Mouse (Mus musculus) intestine, embryonic 16.5 days (tissue): ENCODE measurements at regions not wholly inside any gene's neighbourhood (a gene's known extent, or its start where the extent isn't known, plus 50 kb on each side); places are given as distances from the start of the nearest gene placed in this dataset.
A peak's percentile ranks its signal among the peaks of the same experiment; 100 is the strongest.

Experiments
- ATAC-seq: fragments of 200-750 bp; cut with Nextera tagmentation; 2 replicates; pipeline ENCODE4 v1.8.0; 2017; ENCODE audit warnings: moderate TSS enrichment, moderate library complexity
- H3K27ac ChIP-seq: fragments of 300-500 bp; sonication (generic); 2 replicates; pipeline ENCODE4 v1.5.1; 2014; ENCODE audit warnings: mild to moderate bottlenecking, low read length
- H3K27me3 ChIP-seq: fragments of 300-500 bp; sonication (generic); replicated peaks from 2 replicates; pipeline ENCODE4 v1.6.1; 2014; ENCODE audit warnings: low read length, control low read depth, mixed read lengths; ENCODE audit not compliant: control insufficient read depth, insufficient read depth
- H3K36me3 ChIP-seq: fragments of 300-500 bp; sonication (generic); 2 replicates; pipeline ENCODE4 v1.6.1; 2014; ENCODE audit warnings: low read length, control low read depth; ENCODE audit not compliant: control insufficient read depth, insufficient read depth
- H3K4me1 ChIP-seq: fragments of 300-500 bp; sonication (generic); 2 replicates; pipeline ENCODE4 v1.6.1; 2014; ENCODE audit warnings: low read length, control low read depth, mixed read lengths; ENCODE audit not compliant: control insufficient read depth, insufficient read depth
- H3K4me2 ChIP-seq: fragments of 300-500 bp; sonication (generic); 2 replicates; pipeline ENCODE4 v1.6.1; 2014; ENCODE audit warnings: low read depth, low read length, control low read depth
- H3K4me3 ChIP-seq: fragments of 300-500 bp; sonication (generic); 2 replicates; pipeline ENCODE4 v1.5.1; 2014; ENCODE audit warnings: mild to moderate bottlenecking, low read length
- H3K9ac ChIP-seq: fragments of 300-500 bp; sonication (generic); 2 replicates; pipeline ENCODE4 v1.6.1; 2014; ENCODE audit warnings: low read depth, low read length
- H3K9me3 ChIP-seq: fragments of 300-500 bp; sonication (generic); 2 replicates; pipeline ENCODE4 v1.6.1; 2016; ENCODE audit warnings: low read length, control low read depth; ENCODE audit not compliant: control insufficient read depth
- WGBS: fragments of 180-500 bp; shearing (Covaris S2); extraction: QIAGEN DNeasy Blood & Tissue Kit; methylation state at CpG from one replicate; pipeline ENCODE4 v1.1.7; 2014; 5-methylcytosine and 5-hydroxymethylcytosine counted together

DNA sequence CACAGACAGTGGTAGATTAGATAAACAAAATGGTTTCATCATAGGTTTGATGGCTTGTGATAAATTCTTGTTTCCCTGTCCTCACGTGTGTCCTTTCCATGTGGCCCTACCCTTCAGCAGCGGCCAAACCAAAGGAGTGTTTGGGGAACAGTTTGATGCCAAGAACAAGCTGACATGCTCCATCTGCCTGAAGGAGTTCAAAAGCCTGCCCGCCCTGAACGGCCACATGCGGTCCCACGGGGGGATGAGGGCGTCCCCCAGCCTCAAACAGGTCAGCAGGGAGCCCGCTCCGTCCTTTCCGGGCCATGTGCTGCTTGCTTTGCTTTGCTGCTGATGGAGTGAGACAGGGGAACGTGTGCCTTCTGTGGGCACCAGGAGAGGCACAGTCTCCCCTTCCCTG lies 51.0 kb upstream of the Mrps10 start:
- H3K27me3 ChIP-seq, result no peaks in the 10 kb centered on the region
- H3K36me3 ChIP-seq, result peaks cover 15% of the 10 kb centered on the region
- H3K9me3 ChIP-seq, result no peaks in the 10 kb centered on the region
- no peak overlapping the region for H3K4me3 ChIP-seq
- H3K9ac ChIP-seq, result no peak overlapping the region
- WGBS, result 90% methylated on average over 11 of the region's 11 CpGs
- H3K4me1 ChIP-seq, result no peaks in the 10 kb centered on the region
- H3K27ac ChIP-seq, result no peak overlapping the region
- ATAC-seq, result no peak
- no peak overlapping the region for H3K4me2 ChIP-seq

DNA sequence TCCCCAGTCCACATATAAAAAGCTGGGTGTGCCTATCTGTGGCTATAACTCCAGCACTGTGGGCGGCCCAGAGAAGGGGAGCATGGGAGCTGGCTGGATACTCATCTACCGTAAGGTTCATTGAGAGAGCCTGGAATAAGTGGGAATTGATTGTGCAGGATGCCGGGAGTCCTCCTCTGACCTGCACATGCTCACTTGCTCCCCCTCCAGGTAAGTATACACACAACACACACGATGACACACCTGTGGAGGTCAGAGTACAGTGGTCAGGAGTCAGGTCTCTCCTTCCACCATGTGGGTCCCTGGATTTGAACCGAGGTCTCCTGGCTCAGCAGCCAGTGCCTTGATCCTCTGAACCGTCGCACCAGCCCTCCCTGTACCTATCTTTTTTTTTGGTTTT lies 55.5 kb upstream of the Mrps10 start:
- no peaks in the 10 kb centered on the region for H3K4me1 ChIP-seq
- no peak overlapping the region for H3K9ac ChIP-seq
- H3K36me3 ChIP-seq, result peaks cover 15% of the 10 kb centered on the region
- WGBS, result 97% methylated on average over 7 of the region's 7 CpGs
- H3K27me3 ChIP-seq, result no peaks in the 10 kb centered on the region
- H3K4me2 ChIP-seq, result no peak overlapping the region
- ATAC-seq, result no peak
- no peak overlapping the region for H3K4me3 ChIP-seq
- no peak overlapping the region for H3K27ac ChIP-seq
- H3K9me3 ChIP-seq, result no peaks in the 10 kb centered on the region

DNA sequence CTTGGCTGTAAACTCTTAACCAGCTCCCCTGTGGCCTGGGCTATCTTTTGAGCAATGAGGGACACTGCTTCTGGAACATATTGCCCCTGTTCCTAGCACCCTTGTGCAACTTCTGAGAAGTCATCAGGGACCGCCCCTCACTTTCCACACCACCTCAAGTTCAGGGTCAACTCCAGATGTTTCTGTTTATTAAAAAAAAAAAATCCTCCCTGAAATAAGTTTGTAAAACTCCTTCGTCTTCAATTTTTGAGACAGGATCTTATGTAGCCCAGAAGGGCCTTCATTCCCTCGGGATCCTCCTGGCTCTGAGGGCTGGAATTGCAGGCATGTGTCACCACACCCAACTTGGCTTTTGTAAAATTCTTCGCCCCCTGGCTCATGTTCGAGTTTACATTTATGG lies 57.4 kb upstream of the Mrps10 start:
- H3K4me2 ChIP-seq, result no peak overlapping the region
- H3K4me3 ChIP-seq, result no peak overlapping the region
- H3K36me3 ChIP-seq, result peaks cover 12% of the 10 kb centered on the region; the same call in 1 of the 2 replicates
- no peaks in the 10 kb centered on the region for H3K27me3 ChIP-seq
- WGBS, result 57% methylated on average over 5 of the region's 5 CpGs
- no peak for ATAC-seq
- no peak overlapping the region for H3K27ac ChIP-seq
- H3K9ac ChIP-seq, result no peak overlapping the region
- H3K4me1 ChIP-seq, result no peaks in the 10 kb centered on the region
- no peaks in the 10 kb centered on the region for H3K9me3 ChIP-seq

DNA sequence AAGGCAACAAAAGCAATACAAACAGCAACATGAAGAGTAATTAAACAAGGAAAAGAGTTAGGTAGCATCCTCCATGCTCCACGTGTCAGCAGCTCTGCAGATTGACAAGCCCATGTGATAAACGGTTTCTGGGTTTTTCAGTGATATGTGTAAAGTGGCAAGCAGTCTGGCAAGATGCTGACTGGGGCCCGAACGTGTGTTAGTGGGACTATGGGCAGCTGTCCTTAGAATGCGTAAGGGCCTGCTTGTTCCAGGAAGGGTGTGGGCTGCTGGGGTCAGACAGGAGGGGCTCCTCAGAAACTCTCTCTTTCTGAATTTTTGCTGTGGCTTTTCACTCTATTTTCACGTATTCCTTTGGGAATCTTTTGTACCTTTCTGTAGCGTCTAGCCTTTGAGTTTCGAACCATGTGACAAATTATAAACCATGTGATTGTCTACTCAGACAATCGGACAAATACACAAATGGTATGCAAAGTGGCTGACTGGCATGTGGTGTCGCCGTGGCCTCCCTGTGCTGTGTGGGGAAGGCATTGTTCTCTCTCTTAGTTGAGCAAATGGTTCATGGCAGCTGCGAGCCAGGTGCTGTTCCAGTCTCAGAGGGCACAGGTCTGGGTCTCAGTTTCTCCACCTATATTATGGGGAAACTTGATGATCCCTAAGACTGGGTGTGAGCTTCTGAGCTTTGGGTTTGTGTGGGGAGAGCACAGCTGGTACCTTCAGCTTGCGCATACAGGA lies 62.5 kb upstream of the Mrps10 start:
- WGBS, result 74% methylated on average over 13 of the region's 13 CpGs
- H3K9me3 ChIP-seq, result no peaks in the 10 kb centered on the region
- no peaks in the 10 kb centered on the region for H3K27me3 ChIP-seq
- H3K4me2 ChIP-seq, result no peak overlapping the region
- ATAC-seq, result no peak
- H3K4me1 ChIP-seq, result no peaks in the 10 kb centered on the region
- H3K9ac ChIP-seq, result no peak overlapping the region
- H3K36me3 ChIP-seq, result no peaks in the 10 kb centered on the region
- H3K4me3 ChIP-seq, result no peak overlapping the region
- H3K27ac ChIP-seq, result no peak overlapping the region

DNA sequence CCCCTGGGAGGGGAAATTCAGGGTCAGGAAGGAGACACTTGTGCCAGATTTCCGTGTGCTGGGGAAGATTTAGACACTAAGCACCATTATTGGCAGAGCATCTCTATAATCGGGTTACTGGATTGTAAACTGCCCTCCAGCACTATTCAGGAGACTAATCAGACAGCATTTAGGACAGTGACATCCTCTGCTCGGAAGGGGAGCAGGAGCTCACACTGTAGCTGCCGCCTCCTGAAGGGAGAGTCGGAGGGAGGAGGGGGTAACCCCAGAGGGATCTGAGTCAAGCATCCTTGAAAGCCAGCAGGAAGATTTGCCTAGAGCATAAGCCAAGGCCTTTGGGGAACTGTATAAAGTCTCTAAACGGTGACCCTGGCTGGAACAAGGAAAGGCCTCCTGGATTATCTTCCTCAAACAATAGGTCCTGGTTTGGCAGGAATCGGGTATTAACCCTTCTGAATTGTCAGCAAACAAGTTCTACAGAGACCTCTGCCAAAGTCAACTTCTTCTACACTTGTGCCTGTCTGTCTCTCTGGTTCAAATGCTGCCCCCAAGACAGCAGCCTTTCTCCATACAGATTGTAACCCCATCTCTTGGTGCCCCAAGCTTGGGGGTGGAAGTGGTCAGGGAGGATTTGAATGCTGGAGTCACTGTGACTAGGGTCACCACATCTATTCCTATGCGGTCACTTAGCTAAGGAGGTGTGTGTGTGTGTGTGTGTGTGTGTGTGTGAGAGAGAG lies 64.1 kb upstream of the Mrps10 start:
- no peak overlapping the region for H3K27ac ChIP-seq
- H3K4me1 ChIP-seq, result no peaks in the 10 kb centered on the region
- no peak overlapping the region for H3K4me3 ChIP-seq
- no peaks in the 10 kb centered on the region for H3K9me3 ChIP-seq
- 57% methylated on average over 8 of the region's 8 CpGs for WGBS
- H3K4me2 ChIP-seq, result no peak overlapping the region
- H3K36me3 ChIP-seq, result no peaks in the 10 kb centered on the region
- H3K27me3 ChIP-seq, result no peaks in the 10 kb centered on the region
- no peak for ATAC-seq
- no peak overlapping the region for H3K9ac ChIP-seq

DNA sequence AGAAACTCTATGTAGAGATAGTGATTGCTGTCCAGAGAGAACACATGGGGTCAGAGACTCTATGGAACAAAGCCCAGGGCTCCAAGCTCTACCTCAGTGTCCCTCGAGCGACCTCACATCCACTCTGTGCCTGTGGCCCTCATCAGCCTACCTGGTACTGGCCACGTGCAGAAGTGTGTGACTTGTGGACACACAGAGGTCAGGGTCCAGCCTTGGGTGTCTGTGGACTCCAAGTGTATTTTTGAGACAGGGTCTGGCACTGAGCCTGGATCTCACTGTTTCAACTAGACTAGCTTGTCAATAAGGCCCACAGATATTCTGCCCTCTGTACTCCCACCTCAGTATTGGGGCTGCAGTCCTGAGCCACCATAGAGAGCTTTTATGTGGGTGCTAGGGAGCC lies 65.1 kb upstream of the Mrps10 start:
- WGBS, result 92% methylated on average over 3 of the region's 3 CpGs
- no peak overlapping the region for H3K4me3 ChIP-seq
- no peaks in the 10 kb centered on the region for H3K4me1 ChIP-seq
- H3K27me3 ChIP-seq, result no peaks in the 10 kb centered on the region
- no peaks in the 10 kb centered on the region for H3K36me3 ChIP-seq
- H3K27ac ChIP-seq, result no peak overlapping the region
- no peak overlapping the region for H3K4me2 ChIP-seq
- no peaks in the 10 kb centered on the region for H3K9me3 ChIP-seq
- ATAC-seq, result no peak
- H3K9ac ChIP-seq, result no peak overlapping the region

DNA sequence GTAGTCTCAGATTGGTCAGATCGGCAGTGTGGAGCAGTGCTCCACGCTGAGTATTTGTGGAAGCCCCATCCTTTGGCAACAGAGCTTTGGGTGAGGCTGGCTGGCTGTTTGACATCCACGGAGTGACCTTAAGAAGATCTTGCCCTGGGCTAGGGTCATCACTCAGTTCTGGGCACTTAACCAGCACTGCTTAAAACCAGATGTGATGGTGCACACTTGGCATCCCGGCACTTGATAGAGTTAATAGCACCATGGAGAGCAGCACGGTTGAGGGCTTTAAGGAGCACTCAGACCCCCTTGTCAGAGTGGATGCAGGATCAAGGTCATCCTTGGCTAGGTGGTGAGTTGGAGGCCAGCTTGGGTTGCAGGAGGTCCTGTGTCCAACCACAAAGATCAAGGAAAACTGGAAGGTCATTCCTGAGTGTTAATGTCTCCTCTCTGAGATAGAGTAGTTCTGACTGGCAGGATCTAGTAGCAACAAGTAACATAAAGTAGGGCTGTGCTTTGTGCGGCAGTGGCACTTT lies 70.2 kb upstream of the Mrps10 start:
- no peak overlapping the region for H3K27ac ChIP-seq
- no peak for ATAC-seq
- H3K27me3 ChIP-seq, result no peaks in the 10 kb centered on the region
- H3K9ac ChIP-seq, result no peak overlapping the region
- H3K36me3 ChIP-seq, result no peaks in the 10 kb centered on the region
- no peak overlapping the region for H3K4me2 ChIP-seq
- 84% methylated on average over 6 of the region's 6 CpGs for WGBS
- H3K4me1 ChIP-seq, result peaks cover 31% of the 10 kb centered on the region
- H3K4me3 ChIP-seq, result no peak overlapping the region
- no peaks in the 10 kb centered on the region for H3K9me3 ChIP-seq

DNA sequence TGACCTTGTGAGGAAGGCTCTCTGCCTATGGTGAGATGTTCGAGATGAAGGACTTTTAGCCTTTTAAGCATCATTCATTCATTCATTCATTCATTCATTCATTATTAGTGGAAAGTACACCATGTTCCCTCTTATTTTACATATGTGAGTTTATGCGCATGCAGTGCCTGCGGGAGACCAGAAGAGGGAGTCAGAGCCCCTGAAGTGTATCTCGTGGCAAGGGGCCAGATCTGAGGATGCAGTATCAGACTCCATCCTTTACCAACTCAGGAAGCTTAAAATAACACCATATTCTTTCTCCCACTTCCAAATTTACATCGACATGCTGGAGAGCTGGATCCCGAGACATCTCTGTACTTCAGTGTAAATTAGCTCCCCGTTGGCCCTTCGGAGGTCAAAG lies 70.7 kb upstream of the Mrps10 start:
- Histone ChIP-seq H3K4me2 (no peak overlapping the region), H3K27me3 (no peaks in the 10 kb centered on the region), H3K4me1 (peaks cover 32% of the 10 kb centered on the region), H3K9ac (no peak overlapping the region), H3K4me3 (no peak overlapping the region), H3K36me3 (no peaks in the 10 kb centered on the region), H3K27ac (no peak overlapping the region), H3K9me3 (no peaks in the 10 kb centered on the region)
- ATAC-seq, result no peak
- WGBS, result 87% methylated on average over 8 of the region's 8 CpGs

DNA sequence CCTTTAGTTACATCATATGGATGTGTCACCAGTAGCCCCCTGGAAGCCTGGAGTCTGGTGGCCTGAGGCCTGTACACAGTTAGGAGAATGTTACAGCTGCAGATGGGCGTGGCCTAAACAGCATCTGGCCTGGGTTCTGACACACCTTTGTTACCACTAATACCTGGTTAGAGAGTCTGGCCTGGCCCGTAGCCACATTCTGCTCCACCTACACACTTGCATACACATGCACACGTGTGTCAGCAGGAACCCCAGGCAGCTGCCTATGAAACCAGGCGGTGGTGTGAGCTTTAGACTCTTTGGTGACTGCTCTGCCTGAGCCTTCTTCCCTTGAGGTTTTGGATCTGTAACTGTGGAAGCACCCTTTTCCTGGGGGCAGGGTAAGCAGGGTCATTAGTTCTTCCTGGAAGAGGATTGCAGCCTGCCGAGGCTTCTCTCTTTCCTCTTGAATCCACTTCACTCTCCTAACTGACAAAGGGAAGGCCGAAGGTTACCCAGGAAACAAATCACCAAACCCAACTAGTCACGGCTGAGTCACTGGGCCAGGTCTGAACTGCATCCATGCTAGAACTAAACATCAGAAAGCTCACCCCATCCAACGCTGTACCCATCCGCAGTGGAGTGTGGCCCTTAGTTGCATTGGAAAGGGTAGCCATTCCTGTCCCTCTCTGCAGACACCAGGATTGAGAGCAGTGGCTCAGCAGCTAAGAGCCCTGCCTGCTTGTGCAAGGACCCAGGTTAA lies 71.8 kb upstream of the Mrps10 start:
- Histone ChIP-seq H3K9me3 (no peaks in the 10 kb centered on the region), H3K9ac (no peak overlapping the region), H3K4me1 (peaks cover 32% of the 10 kb centered on the region), H3K27me3 (no peaks in the 10 kb centered on the region), H3K27ac (no peak overlapping the region), H3K4me2 (no peak overlapping the region), H3K36me3 (no peaks in the 10 kb centered on the region), H3K4me3 (no peak overlapping the region)
- peak; percentile 9; the same call in 1 of the 2 replicates for ATAC-seq
- 82% methylated on average over 9 of the region's 9 CpGs for WGBS
